Comparison of ENCODE assay signal across 8 mouse cellular contexts in the genomic region with DNA sequence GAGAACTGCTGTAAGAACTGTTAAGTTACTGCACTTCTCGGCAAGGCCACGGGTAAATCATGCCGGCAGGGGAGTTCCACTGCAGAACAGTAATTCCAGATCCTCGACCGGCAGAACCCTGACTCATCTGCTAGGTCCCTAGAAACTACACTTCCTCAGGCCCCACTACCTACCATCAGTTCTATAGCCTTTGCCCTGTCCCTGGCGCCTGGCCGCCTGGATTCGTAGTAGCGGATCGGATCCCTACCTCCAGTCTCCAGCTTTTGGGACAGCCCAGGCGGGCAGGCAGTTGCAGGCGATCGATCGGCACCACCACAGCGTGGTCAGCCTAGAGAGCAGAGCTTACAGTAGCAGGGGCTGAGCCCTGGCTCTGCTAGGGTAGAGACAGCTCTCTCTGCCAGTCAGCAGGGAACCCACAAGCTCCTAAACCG. TPM values are rescaled to one million over a fixed set of nuclear protein-coding genes. Genes with fewer than 3 reads are reported as not detected.
A peak's percentile ranks its signal among the peaks of the same experiment; 100 is the strongest.
DNase-seq lines count a peak whose midpoint lies in the region; ATAC-seq and TF ChIP-seq lines count a peak whose summit lies in the region.

No protein-coding gene starts in this region.

- peak overlapping the region; percentile 30; the same call in 1 of the 2 replicates for H3K9ac ChIP-seq in forebrain, embryonic 15.5 days (replicated peaks)
- H3K9ac ChIP-seq in intestine, embryonic 15.5 days: 0 out of 2 replicates have a peak overlapping the region, but pooled peaks have one; percentile 21
- peak overlapping the region; percentile 58; the same call in 1 of the 2 replicates for H3K9ac ChIP-seq in liver, postnatal 0 days (replicated peaks)
- H3K9ac ChIP-seq in stomach, embryonic 16.5 days (ENCODE audit: low read length): peak overlapping the region; percentile 62

- H3K36me3 ChIP-seq in E14TG2a.4 (ENCODE audit: insufficient read depth, low read length): no peaks in the 10 kb centered on the region
- no peaks in the 10 kb centered on the region for H3K36me3 ChIP-seq in forebrain, embryonic 15.5 days
- H3K36me3 ChIP-seq in intestine, embryonic 15.5 days: no peaks in the 10 kb centered on the region
- H3K36me3 ChIP-seq in liver, postnatal 0 days (replicated peaks; ENCODE audit: insufficient read depth, low read length): no peaks in the 10 kb centered on the region
- no peaks in the 10 kb centered on the region for H3K36me3 ChIP-seq in stomach, embryonic 16.5 days (ENCODE audit: control insufficient read depth, insufficient read depth, low read length)

- ATAC-seq in forebrain, embryonic 15.5 days (replicated peaks): peak; percentile 71
- peak; percentile 86 for ATAC-seq in intestine, embryonic 15.5 days
- ATAC-seq in liver, postnatal 0 days: peak; percentile 89
- peak; percentile 69; the same call in 1 of the 2 replicates for ATAC-seq in stomach, embryonic 16.5 days (ENCODE audit: insufficient read depth, low FRiP score)

- no peak overlapping the region for H3K27ac ChIP-seq in forebrain, embryonic 15.5 days (replicated peaks)
- H3K27ac ChIP-seq in intestine, embryonic 15.5 days: no peak overlapping the region
- no peak overlapping the region for H3K27ac ChIP-seq in liver, postnatal 0 days (ENCODE audit: low read depth)
- H3K27ac ChIP-seq in stomach, embryonic 16.5 days (ENCODE audit: low read length): no peak overlapping the region

- H3K4me1 ChIP-seq in E14TG2a.4 (replicated peaks; ENCODE audit: low read depth, low read length): peaks cover 14% of the 10 kb centered on the region
- H3K4me1 ChIP-seq in forebrain, embryonic 15.5 days: peaks cover 3% of the 10 kb centered on the region
- H3K4me1 ChIP-seq in intestine, embryonic 15.5 days (replicated peaks): 0 out of 2 replicates have a peak, but pooled peaks cover 3% of the 10 kb centered on the region
- H3K4me1 ChIP-seq in liver, postnatal 0 days (ENCODE audit: insufficient read depth): 0 out of 2 replicates have a peak, but pooled peaks cover 4% of the 10 kb centered on the region
- peaks cover 10% of the 10 kb centered on the region; the same call in 1 of the 2 replicates for H3K4me1 ChIP-seq in stomach, embryonic 16.5 days (ENCODE audit: control insufficient read depth, insufficient read depth, low read length)

- peaks cover 10% of the 10 kb centered on the region for H3K9me3 ChIP-seq in E14TG2a.4 (ENCODE audit: low read length)
- H3K9me3 ChIP-seq in forebrain, embryonic 15.5 days: no peaks in the 10 kb centered on the region
- H3K9me3 ChIP-seq in intestine, embryonic 15.5 days: no peaks in the 10 kb centered on the region
- H3K9me3 ChIP-seq in liver, postnatal 0 days (ENCODE audit: low read length): no peaks in the 10 kb centered on the region
- H3K9me3 ChIP-seq in stomach, embryonic 16.5 days (replicated peaks; ENCODE audit: control insufficient read depth, low read length): no peaks in the 10 kb centered on the region

- H3K4me3 ChIP-seq in E14TG2a.4 (replicated peaks; ENCODE audit: low read length): peak overlapping the region; percentile 57
- H3K4me3 ChIP-seq in forebrain, embryonic 15.5 days: peak overlapping the region; percentile 28
- peak overlapping the region; percentile 14; the same call in 1 of the 2 replicates for H3K4me3 ChIP-seq in intestine, embryonic 15.5 days (replicated peaks)
- peak overlapping the region; percentile 24; the same call in 1 of the 2 replicates for H3K4me3 ChIP-seq in liver, postnatal 0 days (ENCODE audit: low read depth, low read length)
- H3K4me3 ChIP-seq in stomach, embryonic 16.5 days (replicated peaks; ENCODE audit: low read length): peak overlapping the region; percentile 31

- peak; percentile 79 to 93 for DNase-seq in adrenal gland, adult (ENCODE audit: inconsistent age in 2 of 2, low spot score in 1 of 2)
- peak; percentile 71 for DNase-seq in liver, postnatal 0 days
- no peak for DNase-seq in right cerebral cortex, postnatal 25 days
- no peak for DNase-seq in thymus, adult 18-20 months

- no peak for TF ChIP-seq CTCF in E14TG2a.4 (conservative IDR thresholded peaks at IDR 0.05; ENCODE audit: low read length)
- TF ChIP-seq CTCF in liver, postnatal 0 days (IDR thresholded peaks at IDR 0.05; ENCODE audit: low read depth): no peak

- peaks cover 53% of the 10 kb centered on the region for H3K27me3 ChIP-seq in E14TG2a.4 (ENCODE audit: insufficient read depth, low read length)
- peaks cover 45% of the 10 kb centered on the region for H3K27me3 ChIP-seq in forebrain, embryonic 15.5 days
- H3K27me3 ChIP-seq in intestine, embryonic 15.5 days (replicated peaks): peaks cover 22% of the 10 kb centered on the region
- H3K27me3 ChIP-seq in liver, postnatal 0 days (ENCODE audit: insufficient read depth, low read length): peaks cover 2% of the 10 kb centered on the region; the same call in 1 of the 2 replicates
- peaks cover 33% of the 10 kb centered on the region for H3K27me3 ChIP-seq in stomach, embryonic 16.5 days (ENCODE audit: control insufficient read depth, insufficient read depth, low read length)

- TF ChIP-seq EP300 in liver, postnatal 0 days (IDR thresholded peaks at IDR 0.05; ENCODE audit: low read depth): no peak

- peak overlapping the region; percentile 43 for H3K4me2 ChIP-seq in forebrain, embryonic 15.5 days (replicated peaks)
- peak overlapping the region; percentile 48 for H3K4me2 ChIP-seq in intestine, embryonic 15.5 days (replicated peaks)
- H3K4me2 ChIP-seq in liver, postnatal 0 days (ENCODE audit: low read depth, low read length): peak overlapping the region; percentile 71
- peak overlapping the region; percentile 54 for H3K4me2 ChIP-seq in stomach, embryonic 16.5 days (ENCODE audit: low read depth, low read length)

- WGBS in forebrain, embryonic 15.5 days: 4% methylated on average over 16 of the region's 16 CpGs
- WGBS in intestine, embryonic 15.5 days: 10% methylated on average over 16 of the region's 16 CpGs
- 14% methylated on average over 16 of the region's 16 CpGs for WGBS in liver, postnatal 0 days (ENCODE audit: insufficient replicate concordance)
- WGBS in stomach, embryonic 16.5 days: 8% methylated on average over 16 of the region's 16 CpGs

RNA-seq across cellular contexts. Expression of gene Foxc1, which starts 14.2 kb away (rescaled TPM):
- 1.0 and 1.2 TPM in 2 replicates for polyA plus RNA-seq in forebrain, embryonic 15.5 days (2015; fragmentation: Nextera tagmentation; extraction: Ambion mirVana)
- polyA plus RNA-seq in intestine, embryonic 15.5 days (2015; fragmentation: Nextera tagmentation; extraction: Ambion mirVana): 0.19 and 0.23 TPM in 2 replicates
- polyA plus RNA-seq in liver, postnatal 0 days (2015; fragmentation: Nextera tagmentation; extraction: Ambion mirVana): 0.02 TPM in 1 of 2 replicates, not detected in the other
- polyA plus RNA-seq in stomach, embryonic 16.5 days (2015; fragmentation: Nextera tagmentation; extraction: Ambion mirVana): 0.12 and 0.14 TPM in 2 replicates

Comparison
In these comparisons a context has a peak if more than half of its experiments do, and no peak if none do; other contexts are left out.
1. DNase-seq: peak in adrenal gland, adult (2 of 2) and liver, postnatal 0 days (single experiment); none in right cerebral cortex, postnatal 25 days (single experiment) and thymus, adult 18-20 months (0 of 2).
2. Peak in every context shown above with its lines, with median percentiles within 50 percentile points of each other: H3K4me3 ChIP-seq, ATAC-seq, H3K4me2 ChIP-seq and H3K9ac ChIP-seq.